Mouse (Mus musculus) urinary bladder, adult 2 months (tissue): ENCODE measurements at regions not wholly inside any gene's neighbourhood (a gene's known extent, or its start where the extent isn't known, plus 50 kb on each side); places are given as distances from the start of the nearest gene placed in this dataset.

ENCODE experiments used
- DNase-seq: peaks from one replicate; pipeline ENCODE4 v3.0.0; 2022; ENCODE audit warnings: low spot score

DNA sequence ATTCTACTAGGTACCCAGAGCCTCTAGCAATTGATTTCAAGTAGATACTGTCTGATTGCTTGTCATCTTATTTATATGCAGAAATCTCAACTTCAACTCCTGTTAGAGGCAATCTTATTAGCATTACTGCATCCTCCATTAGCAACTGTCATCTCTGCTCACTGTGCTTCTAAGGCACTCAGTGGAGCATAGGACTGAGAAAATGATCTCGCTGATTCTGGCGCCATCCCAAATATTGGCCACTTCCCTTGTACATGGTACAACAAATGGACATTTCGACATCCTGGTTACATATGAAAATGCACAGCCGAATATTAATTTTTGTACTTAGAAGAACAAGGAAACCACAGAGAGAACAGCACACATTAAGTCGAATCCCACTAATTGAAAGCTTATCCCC lies 329.7 kb upstream of the G2e3 start:
- no peak for DNase-seq

DNA sequence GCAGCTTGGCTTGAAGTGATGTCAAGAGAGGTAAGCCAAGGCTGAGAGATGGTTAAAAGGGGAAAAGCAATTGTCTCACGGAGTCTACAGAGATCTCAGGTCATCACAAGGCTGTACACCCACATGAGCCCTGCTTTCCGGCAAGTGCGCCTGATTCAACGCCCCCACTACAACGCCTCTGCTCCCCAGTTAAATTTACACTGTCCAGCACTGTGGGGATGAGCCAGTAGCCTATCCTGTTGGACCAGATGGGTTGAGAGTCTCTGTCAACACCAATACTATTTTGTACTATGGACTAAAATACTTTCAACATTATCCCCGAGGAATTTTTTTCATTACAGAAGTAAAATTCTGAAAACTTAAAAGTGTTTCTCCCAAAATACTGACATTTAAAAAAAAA lies 331.8 kb upstream of the G2e3 start:
- DNase-seq, result no peak

DNA sequence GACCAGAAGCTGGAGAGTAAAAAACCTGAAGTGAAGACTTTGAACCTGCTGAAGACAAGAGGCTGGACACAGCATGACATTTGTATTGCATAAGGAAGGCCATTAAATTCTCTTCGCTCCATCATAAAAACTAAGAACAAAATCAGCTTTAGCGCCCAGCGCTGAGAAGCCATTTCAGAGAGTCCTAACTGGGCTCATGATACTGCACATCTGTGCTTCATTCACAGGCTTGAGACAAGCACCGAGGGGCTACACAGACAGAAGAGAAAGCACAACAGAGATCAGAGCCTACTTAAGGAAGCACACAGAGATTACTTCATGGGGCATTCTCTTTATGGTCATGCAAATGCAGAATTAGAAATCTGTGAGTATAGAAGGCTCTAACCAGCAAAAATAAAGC lies 338.2 kb upstream of the G2e3 start:
- DNase-seq, result no peak

DNA sequence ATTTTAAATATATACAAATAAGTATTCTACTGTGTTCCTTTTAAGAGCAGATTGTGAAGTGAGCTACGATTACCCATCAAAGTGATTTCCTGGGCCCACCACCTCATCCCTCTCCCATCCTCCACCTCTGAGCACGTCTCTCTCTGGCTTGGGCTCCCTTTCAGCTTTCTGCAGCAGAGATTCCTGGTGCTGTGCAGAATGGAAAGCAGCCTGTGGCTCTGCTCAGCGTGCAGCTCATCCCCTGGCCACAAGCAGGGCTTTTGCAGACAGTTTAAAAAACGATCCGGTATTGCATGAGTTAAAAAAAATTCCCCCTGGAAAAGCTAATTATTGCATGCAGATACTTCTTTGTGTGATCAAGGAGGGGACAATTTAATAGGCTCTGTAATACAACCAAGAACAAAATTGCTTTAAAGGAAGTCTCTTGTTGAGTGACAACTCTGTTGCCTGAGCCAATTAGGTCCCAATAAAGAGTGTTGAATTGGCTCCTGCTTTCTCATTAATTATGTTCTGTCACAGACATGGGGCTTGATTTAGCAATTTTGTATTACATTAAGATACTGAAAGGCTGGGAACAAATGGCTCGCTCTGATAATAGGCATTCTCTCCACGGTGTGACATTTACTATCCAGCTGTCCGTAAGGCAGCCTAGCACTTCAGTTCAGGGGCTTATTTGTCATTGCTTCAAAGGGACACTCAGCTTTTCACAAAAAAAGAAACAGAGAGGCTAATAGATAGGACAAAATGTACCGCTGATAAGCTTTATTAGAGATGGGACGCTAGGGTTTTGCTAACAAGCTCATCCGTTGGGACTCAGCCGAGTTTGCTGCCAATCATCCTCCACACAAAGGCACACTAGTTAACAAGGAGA lies 345.9 kb upstream of the G2e3 start:
- no peak for DNase-seq

DNA sequence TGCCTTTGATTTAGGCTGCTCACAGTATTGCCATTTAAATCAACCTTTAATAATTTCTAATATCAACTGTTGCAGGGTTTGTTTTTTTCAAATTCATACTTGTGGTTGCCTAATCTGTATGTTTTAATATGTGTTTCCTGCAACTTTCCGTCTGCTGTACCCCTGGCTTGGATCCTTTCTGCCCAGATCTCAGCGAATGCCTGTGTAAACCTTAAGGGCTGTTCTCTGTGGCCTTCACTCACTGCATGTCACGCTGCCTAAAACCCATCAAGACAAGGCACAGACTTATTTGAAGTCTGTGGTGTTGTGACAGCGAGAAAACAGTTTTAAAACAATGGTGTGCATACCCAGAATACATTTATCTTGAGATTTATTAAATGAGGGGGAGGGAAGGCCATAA lies 346.8 kb upstream of the G2e3 start:
- no peak for DNase-seq

DNA sequence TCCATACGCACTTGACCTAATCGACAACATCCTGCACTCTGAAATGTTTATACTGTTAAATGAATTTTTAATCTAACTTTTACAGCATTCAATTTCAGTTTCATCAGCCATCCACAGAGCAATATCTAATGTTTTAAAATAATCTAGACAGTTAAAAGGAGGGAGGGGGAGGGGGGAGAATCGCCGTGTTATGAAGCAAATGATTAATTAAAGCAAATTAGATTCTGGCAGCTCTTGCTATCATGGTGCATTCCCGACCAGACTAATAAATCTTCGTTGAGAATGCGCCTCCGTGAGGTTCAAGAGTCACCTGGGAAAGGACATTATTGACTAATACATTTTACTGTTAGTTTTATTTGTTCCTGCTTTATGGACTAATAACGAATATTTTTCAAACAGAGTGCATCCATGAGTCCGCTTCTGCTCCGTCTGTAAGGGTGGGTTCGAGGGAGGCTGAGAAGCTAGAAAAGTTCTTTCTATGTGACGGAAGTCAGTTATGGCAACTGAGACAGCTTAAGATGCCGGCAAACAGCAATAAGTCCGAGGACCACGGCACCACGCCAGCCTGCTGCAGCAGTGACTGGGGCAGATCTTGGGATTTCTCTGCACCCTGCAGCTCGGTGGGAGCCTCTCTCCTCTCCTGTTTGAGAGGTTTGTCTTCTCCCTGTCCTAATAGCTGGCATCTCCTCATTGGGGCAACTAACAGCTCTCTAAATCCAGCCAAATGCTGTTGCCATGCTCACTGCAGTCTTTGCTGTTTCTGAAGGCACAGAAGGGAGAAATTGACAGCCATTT lies 347.4 kb upstream of the G2e3 start:
- DNase-seq, result no peak

DNA sequence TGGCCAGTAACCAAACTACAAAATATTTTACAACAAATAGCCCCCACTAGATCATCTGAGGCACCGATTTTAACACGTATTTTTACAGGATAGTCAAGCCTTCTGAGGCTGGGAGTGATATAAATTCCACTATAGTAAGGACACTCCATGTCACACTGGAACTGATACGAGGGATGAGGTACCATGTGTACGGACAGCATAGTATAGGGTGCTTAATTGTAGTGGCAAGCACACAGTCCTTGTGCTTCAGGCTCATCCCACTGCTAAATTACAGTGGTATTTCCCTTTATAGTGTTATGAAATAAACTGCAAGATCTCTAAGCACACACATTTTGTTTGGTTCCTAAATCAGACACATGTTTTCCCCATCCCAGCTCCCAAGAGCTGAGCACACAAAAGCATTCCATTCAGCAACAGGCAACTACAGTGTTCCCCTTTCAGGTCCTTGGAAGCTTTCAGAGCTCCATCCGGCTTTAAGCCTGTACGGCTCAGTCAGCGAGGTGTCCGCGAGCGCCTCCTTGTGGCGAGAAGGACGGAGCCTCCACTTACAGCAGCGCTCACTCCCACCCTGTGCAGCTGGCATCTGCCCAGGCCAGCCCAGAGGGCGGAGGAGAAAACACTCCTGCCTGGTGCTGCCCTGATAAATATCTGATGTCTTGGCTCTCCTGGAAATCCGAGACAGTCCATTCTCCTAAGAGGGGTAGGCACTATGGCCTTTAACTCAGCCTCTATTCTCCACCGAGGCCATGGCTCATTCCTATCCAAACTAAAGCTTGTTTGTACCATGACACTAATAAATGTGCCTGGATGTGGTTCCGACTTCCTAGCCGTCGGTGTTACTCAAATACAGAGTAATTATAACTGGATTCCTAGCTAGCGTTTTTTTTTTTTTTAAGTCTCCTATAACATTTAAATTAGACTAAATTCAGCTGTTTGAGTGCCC lies 348.3 kb upstream of the G2e3 start:
- peak; percentile 39 for DNase-seq

DNA sequence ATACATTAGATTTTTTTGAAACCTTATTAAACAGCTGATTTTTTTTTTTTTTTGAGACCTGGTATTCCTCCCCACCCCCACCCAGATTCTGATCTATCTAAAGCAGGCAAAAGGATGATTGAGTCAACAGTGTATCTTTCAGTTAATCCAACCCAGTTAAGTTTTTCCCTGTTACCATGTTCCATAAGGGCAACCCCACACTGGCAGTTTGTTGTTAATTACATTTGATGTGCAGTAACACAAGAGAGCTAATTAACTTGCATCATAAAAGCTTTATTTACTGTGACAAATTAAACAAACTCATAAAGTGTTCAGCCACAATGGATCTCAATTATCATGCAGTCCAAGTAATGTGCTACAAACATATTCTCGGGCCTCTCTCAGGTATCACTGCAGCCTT lies 346.8 kb upstream of the Prkd1 start:
- no peak for DNase-seq

DNA sequence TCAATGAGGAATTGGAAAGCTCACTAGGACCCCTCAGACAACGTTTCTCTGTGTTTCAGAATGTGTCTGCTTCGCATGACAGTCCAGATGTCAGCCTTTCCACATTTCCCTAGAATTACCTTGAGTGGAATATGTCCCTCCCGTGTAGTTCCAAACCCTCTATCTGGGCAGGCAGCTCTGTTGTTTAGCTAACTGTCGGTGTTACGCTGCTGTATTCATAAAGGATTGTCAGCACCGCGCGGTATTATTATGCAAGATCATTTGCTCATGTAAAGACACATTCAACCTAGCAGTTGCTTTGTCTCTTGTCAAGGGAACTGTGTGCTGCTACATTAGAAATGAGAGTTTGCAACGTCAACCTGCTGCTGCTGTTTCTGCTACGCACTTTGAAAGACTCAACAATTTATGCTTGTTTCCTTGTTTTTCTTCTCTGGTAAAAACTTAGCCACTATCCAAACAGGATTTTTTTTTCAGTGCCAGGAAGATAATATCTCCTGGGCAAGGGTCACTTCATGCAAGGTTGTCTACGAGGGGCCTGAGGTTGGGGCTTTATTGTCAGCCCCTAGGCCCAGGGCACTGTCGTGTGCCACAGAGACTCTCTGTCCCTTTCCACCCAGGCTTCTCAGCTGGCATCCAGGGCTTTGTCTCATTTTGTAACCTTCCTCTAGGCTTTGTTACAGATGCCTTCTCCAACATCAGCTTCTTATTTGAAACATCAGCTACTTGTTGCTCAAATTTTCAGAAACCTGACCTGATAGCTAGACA lies 340.8 kb upstream of the Prkd1 start:
- no peak for DNase-seq

DNA sequence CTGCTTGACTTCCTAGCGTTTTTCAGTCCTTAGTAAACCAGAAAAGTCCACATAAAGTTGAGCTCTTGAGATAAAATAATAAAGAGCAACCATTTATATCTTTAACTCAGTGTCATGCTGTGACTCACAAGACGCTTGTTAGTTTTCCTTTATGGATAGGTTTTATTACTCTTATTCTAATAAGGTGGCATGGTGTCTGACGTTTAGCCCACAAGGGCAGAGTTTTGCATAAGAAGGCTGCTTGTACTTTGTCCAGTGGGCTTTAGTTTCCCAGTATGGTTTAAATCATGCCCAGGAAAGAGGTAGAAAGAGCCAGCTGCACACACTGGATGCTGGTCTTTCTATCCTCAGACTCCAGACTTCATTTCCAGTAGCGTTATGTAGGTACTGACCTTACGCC lies 332.4 kb upstream of the Prkd1 start:
- DNase-seq, result no peak

DNA sequence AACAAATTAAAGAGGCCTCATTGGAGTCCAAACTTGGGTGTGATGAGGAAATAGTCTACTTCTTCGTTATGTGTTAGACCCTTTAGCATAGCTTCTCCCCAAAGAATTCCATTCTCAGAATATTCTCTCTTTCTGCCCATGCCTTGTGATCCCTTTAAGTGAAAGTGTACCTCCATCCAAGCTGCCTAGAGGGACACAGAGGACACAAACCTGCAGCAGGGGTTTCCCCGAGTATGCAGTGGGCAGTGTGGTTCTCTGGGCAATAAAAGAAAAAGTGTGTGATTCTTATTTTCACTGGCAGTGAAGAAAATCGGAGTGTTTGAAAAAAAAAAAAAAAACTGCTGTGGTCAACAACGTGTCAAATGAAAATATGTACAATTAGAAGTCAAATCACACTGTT lies 331.9 kb upstream of the Prkd1 start:
- DNase-seq, result no peak

DNA sequence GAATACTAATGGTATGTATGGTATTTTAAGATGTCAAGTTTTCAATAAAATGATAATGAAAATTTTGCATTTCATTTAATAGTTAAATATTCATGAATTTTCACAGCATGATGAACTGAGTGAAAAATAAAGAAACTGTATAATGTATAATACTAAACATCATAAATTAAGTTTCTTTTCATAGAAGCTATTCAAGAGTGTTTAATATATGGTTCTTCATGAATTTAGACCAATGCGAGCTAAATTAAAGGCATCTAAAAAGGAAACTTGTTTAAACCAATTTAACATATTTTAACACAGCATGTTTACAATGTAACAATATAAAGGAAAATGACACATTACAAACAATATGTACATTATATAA lies 321.8 kb upstream of the Prkd1 start:
- DNase-seq, result no peak

DNA sequence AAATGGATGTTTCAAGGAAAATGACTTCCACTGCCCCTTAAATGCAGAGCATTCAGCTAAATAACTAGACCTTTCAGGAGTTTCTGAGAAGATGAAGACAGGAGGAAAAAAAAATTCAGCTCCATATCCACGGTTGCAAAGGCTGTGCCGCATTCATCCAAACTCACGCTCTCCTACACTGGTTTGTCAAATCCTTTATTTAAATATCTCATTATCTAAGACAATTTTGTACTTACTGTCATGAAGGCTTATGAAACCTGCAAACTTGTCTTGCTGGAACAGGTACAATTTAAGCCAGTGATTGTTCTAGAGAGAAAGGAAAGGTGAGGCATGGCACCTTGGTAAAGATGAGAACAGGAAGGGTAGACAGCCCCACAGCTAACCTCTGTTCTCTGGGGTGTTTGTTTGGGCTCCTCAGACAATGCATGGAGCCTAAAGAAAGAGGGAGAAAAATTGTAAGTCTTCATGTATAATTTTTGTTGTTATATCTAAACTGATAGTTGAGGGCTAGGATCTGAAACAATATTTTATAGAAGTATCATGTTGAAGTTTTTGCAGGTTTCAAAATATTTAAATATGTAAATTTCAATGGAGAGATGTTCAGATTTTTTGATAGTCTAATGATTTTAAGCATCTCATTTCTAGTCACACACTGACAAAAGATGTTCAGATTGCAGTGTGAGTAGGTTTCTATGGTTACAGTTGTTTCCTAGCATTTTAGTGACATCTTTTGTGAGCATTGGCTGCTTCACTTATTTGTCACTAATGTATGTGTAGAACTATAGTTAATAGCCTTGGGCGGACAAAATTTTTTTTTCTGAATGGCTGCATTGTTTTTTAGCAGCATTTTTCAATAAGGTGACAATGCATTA lies 321.2 kb upstream of the Prkd1 start:
- DNase-seq, result no peak

DNA sequence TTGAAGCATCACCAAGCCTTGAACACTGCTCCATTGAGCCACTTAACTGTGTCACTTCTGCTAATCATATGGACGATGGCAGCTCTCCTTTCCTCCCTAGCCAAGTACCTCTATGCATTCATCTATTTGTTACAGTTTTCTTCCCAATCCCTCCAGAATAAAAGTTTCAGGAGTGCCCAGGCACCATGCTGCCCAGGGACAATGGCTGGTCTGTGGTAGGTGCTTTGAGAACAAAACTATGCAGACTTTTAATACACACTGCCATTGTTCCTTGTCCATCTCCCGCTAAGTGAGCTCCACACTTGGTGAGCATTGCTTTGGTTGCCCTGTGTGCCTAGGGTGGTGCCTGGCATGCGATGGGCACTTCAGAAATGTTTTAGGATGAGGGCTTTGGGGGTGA lies 320.5 kb upstream of the Prkd1 start:
- DNase-seq, result no peak

DNA sequence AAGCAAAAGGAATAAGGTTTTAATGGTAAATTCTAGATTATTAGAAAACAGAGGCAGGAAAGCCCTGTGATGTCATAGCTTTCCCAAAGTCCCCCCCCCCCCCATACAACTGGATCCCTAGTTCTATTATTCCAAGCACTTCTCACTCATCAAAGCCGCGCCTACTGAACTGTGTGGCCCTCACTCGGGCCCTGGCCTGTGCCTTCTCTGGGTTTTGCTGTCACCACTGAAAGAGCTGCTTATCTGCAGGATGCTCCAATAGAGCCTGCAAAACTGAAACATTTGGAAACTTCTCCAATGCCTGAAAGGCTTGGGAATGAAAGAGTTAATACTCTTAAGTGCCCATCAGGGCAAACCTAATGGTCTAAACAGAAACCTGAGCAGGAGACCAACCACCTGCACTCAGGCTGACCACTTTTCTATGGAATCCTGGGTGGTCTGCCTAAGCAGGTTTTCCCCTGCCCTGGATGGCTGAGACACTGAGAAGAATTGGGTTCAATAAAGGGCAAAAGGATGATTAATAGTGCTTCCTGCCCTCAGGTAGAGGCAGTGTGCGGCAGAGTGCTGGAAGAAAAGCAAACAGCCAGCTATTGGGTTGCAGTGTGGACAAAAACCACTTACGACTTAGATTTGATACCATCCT lies 318.4 kb upstream of the Prkd1 start:
- DNase-seq, result no peak

DNA sequence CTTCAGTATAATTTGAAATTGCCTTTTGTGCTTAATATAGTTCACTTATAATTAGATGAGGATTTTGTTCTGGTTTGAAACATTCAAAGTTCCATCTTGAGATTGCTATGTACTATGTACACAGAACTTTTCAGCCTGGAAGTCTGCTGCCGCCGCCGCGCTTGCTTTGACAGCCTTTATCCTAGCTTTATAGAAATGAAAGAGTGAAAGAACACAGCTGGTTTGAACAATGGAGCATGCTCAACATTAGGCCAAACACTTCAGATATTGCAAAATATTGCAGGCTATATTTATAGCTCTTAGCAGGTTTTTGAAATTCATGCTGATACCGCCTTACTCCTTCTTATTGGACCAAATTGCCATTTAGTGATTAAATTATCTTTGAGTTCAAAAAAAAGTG lies 305.1 kb upstream of the Prkd1 start:
- no peak for DNase-seq

DNA sequence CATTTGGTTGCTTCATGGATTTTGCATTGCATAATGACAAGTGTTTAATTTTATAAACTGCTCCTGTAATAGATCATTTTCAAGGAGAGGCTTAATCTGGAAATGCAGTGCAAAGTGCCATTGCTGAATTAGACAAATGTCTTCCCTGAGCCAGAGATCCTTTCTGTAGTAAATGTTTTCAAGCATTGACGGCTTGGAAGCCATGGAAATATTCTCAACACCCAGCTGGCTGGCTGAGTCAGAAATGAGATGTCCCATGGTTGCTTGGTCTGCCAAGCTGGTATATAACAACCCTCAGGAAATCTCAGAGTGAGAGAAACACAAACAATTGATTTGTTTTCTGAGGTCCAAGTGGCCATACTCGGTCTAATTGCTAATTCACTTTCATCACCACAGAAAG lies 298.1 kb upstream of the Prkd1 start:
- DNase-seq, result no peak

DNA sequence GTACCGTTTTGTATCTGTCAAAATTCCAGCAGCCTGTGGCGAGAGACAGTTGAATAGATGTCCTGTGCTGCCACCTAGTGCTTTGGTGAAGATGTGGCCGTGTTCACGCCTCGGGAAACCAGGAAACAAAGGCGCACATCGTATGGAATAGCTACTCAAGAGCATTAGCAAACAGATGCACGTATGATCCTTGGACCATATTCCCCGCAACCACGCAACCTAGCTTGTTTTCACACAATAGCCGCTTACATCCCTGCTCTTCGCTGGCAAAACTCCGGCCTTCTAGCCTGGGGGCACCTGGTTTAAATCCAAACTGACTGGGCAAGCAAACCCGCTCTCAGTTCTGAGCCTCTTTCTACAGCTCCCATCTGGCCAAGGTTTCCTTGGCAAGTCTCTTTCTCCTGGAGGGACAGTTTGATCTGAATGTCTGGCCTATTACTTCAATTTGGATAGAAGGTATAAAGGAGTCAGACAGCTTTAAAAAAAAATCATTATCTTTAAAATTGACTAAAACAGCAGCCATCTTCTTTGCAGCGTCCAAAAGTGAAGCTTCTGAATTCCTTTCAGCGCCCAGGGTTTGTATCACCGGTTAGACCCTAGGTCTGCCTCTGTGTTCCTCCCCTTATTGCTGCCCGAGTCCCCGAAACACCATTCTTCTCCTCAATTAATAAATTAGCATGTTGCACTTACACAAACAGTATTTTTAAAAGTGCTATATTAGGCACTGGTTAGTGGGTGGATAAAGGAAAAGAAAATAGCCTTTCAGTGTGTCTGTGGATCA lies 295.0 kb upstream of the Prkd1 start:
- no peak for DNase-seq

DNA sequence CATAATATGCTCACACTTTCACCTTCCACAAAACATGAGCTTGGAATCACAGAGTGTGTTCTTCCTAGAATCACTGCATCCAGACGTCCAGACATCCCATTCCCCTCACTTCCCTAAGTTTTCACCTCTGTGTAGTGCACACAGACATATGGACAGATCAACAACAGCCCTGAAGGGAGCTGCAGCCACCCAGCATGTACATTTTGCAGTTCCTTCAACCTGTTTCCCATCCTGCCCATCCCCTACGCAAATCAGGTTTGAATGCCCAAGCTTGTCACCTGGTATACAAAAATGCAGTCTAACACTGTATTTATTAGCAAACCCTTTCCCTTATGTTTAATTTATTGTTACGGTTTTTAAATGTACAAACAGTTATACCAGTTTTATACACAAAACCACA lies 294.4 kb upstream of the Prkd1 start:
- DNase-seq, result no peak
